Mouse (Mus musculus): ENCODE data around the gene Dctn2.

- TF ChIP-seq POLR2A (IDR thresholded peaks at IDR 0.05; ENCODE audit: borderline replicate concordance, low read depth, low read length) (no peak), CTCF (IDR thresholded peaks at IDR 0.05; ENCODE audit: low read depth, low read length) (no peak)
These were observed 59.4 kb downstream of the Dctn2 start for GRCm38 (mm10) chr10:127325454-127326016.

All from bone marrow macrophage, adult 2 months (primary cell).